Comparison of ENCODE assay signal across 8 mouse cellular contexts in the genomic region with DNA sequence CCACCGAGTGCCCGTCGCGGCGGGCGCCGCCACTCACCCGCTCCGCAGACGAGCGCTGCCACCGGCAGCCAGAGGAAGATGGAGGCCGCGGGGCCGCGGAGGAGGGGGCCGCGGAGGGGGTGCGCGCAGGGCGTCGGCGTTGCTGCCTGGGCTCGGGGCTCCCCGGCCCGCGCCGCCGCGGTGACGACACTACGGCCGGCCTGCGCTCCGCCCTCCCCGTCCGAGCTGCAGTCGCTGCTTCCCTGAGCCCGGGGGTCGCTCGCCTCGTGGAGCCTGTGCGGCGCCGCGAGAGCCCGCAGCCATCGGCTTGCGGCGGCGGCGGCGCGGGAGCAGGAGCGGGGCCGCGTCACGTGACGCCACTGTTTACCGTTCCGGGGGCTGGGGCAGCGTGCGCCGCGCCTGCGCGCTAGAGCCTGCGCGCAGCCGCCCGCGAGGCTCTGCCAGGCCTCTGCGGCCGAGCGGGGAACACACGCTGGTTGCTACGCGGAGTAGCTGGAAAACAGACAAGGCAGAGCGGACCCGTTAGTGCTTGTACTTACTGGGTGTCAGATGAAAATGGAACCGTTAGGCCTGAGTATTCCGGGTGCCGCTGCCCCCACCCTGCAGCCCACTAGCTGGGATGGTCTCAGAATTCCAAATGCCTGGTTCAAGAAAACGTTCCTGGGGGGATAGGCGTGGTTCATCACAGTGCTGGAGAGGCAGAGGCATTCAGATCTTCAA. TPM values are rescaled to one million over a fixed set of nuclear protein-coding genes. Genes with fewer than 3 reads are reported as not detected.
DNase-seq lines count a peak whose midpoint lies in the region; ATAC-seq lines count a peak whose summit lies in the region.

A gene (minus strand): TSS at position 381 of the 720 bp plus-strand sequence.

- peak within 1 kb of the TSS; percentile 96 for H3K9ac ChIP-seq in hindbrain, embryonic 16.5 days (ENCODE audit: low read depth, low read length)

- peaks cover 43% of the 10 kb centered on the region for H3K79me2 ChIP-seq in macrophage (ENCODE audit: inconsistent target)

- peak within 1 kb of the TSS; percentile 63 for H3K4me2 ChIP-seq in hindbrain, embryonic 16.5 days (ENCODE audit: low read length)

- peak; percentile 89 for DNase-seq in T-cell, adult 2 months (ENCODE audit: low spot score)
- peak; percentile 84 to 88 for DNase-seq in cerebellum, postnatal 36 days
- DNase-seq in gastrocnemius, adult 18-20 months (ENCODE audit: low spot score) = peak; percentile 85
- peak; percentile 76 to 86 for DNase-seq in left cerebral cortex, adult 18-20 months (ENCODE audit: low spot score in 2 of 2)
- peak; percentile 89 for DNase-seq in right cerebral cortex, adult 18-20 months
- peak; percentile 57 for DNase-seq in urinary bladder, postnatal 10 days (ENCODE audit: low spot score)

- ATAC-seq in hindbrain, embryonic 16.5 days = peak; percentile 96

- H3K27ac ChIP-seq in hindbrain, embryonic 16.5 days (ENCODE audit: low read depth, low read length) = peak within 1 kb of the TSS; percentile 98
- peak within 1 kb of the TSS; percentile 48 for H3K27ac ChIP-seq in macrophage

- peaks cover 11% of the 10 kb centered on the region for H3K4me1 ChIP-seq in hindbrain, embryonic 16.5 days (ENCODE audit: control insufficient read depth, insufficient read depth, low read depth, low read length)

- H3K4me3 ChIP-seq in hindbrain, embryonic 16.5 days (ENCODE audit: low read length) = peak within 1 kb of the TSS; percentile 96
- H3K4me3 ChIP-seq in macrophage (ENCODE audit: inconsistent target) = peak within 1 kb of the TSS; percentile 76

- H3K36me3 ChIP-seq in hindbrain, embryonic 16.5 days (ENCODE audit: control insufficient read depth, insufficient read depth, low read length) = no peaks in the 10 kb centered on the region
- no peaks in the 10 kb centered on the region for H3K36me3 ChIP-seq in macrophage (ENCODE audit: inconsistent target)

- WGBS in hindbrain, embryonic 16.5 days = under 1% methylated on average over 54 of the region's 85 CpGs
- WGBS in macrophage (ENCODE audit: missing documents) = under 1% methylated on average over 76 of the region's 85 CpGs

- no peaks in the 10 kb centered on the region for H3K9me3 ChIP-seq in hindbrain, embryonic 16.5 days (ENCODE audit: control insufficient read depth, low read length)

- H3K27me3 ChIP-seq in hindbrain, embryonic 16.5 days (replicated peaks; ENCODE audit: control insufficient read depth, insufficient read depth, low read length) = no peaks in the 10 kb centered on the region

RNA-seq across cellular contexts. Expression of the gene that starts here (rescaled TPM):
- total RNA-seq in gastrocnemius, adult 18-20 months (2021) = 10 to 100 TPM; 29.3 to 32.1 TPM
- polyA plus RNA-seq in hindbrain, embryonic 16.5 days (2015; fragmentation: Nextera tagmentation; extraction: Ambion mirVana) = 29.3 and 31.6 TPM in 2 replicates
- 10 to 100 TPM; 91.9 to 94.4 TPM for total RNA-seq in left cerebral cortex, adult 18-20 months (2021)
- total RNA-seq in macrophage (2018; cell fraction: chromatin; rRNA removed) = 100 to 1,000 TPM in 22 of 26 experiments, 10 to 100 TPM in 4; 79.8 to 256 (median 127) TPM
- total RNA-seq in macrophage (2018; cell fraction: cytosol; rRNA removed) = 10 to 100 TPM; 25.3 to 58.0 (median 41.1) TPM
- 100 to 1,000 TPM in 9 of 26 experiments, 10 to 100 TPM in 17; 51.5 to 197 (median 89.1) TPM for total RNA-seq in macrophage (2018; cell fraction: nucleus; rRNA removed)
- polyA plus RNA-seq in macrophage (2018) = 33.4 to 82.4 TPM (median 37.5 TPM) in 3 replicates

Comparison
In these comparisons a context has a peak if more than half of its experiments do, and no peak if none do; other contexts are left out.
1. Peak in every context shown above with its lines: DNase-seq, ATAC-seq, H3K4me3 ChIP-seq and H3K27ac ChIP-seq.